Mouse (Mus musculus) erythroid progenitor cell, adult 5-6 weeks (primary cell): ENCODE measurements around the gene Fmnl1. TPM values are rescaled to one million over a fixed set of nuclear protein-coding genes. Genes with fewer than 3 reads are reported as not detected.
"Not testable (repeated sequence)": the region's sequence is repeated elsewhere in the genome, so short reads cannot be mapped to it uniquely, and the experiment has no call there.

ENCODE experiments used
- ATAC-seq: replicated peaks from 2 replicates; pipeline ENCODE4 v1.8.0; 2016; ENCODE audit warnings: moderate number of reproducible peaks, mild to moderate bottlenecking, moderate TSS enrichment, inconsistent platforms; ENCODE audit not compliant: poor library complexity, low FRiP score, severe bottlenecking
- total RNA-seq, 2 experiments: library from RNA; stranded (forward) in 1 of 2; stranded (reverse) in 1 of 2; fragments of 150-400 nt in 1 of 2; fragments of 186-747, 209-891 nt in 1 of 2; gene quantifications; 2 replicates each; pipeline versions ENCODE4 v1.2.3 to v1.2.4; 2015 to 2017; ENCODE audit warnings: low replicate concordance in 2 of 2

The Fmnl1 gene
- total RNA-seq, 2 experiments from 2014 or later, result 9.2 to 49.9 TPM

DNA sequence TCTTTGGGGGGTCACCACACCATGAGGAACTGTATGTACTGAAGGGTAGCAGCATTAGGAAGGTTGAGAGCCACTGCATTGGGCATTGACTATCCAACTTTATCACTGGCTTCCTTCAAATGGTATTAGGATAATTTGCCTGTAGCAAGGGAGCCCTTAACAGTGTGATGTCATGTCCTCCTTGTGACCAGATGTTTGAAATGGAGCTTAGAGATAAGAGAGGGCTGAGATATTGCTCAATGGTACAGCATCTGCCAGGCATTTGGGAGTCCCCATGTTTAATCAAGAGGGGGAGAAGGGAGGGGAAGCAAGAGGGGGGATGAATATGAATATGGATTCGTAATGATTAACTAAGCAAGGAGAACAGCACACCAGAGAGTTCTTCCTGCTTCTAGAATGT lies 44.4 kb downstream of the Fmnl1 start:
- ATAC-seq, result no peak

DNA sequence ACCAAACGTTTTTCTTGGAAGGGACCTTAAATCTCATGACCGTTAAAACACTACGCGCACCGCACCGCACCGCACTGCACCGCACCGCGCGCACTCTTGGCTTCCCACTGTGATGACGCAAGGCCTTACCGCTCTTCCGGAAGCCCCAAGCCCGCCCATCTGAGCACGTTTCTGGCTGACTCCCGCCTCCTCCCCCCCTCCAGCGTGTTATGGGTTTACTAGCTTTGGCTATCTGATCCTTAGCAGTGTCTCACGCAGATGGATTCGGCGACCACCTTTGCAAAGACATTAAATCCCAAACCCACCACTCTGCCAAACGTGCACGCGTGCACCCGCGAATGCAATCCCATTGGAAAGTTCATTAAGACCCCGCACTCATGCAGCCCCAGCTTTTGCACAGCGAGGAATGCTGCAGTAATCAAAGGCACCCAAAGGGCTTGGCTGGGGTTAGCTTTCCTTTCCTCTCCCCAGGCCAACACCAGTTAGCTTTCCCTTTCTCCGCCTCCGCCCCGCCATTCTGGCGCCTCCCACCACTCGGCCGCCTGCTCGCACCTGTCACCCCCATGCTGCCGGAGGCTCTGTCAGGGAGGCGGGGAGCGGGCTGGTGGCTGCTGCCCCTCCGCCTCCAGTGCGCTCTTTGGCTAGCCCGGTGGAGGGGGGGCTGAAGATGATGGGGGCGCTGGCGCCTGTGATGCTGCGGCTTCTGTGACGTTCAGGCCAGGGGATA lies 47.0 kb downstream of the Fmnl1 start, which contains the start of gene Spata32:
Gene Spata32 (minus strand): TSS at position 643 of the 727 bp plus-strand sequence.
- 0 out of 2 replicates have a peak, but pooled peaks have one; percentile 15 for ATAC-seq

DNA sequence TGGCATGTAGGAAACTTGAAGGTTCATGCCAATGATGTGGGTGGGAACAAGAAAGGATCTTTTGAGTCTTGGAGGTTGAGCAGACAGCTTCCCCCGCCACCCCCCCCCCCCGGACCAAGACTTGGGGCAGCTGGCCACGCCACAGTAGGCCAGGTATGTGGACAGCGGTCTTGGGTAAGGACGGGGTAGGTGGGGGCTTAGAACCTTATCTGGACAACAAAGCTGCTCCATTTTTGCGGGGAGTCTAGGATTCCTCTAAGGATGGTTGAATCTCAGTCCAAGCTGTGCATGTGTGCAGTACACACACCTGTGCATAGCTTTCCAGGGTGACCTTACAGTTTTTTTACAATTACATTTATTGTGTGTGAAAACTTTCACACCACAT lies 47.6 kb downstream of the Fmnl1 start:
- no peak for ATAC-seq

DNA sequence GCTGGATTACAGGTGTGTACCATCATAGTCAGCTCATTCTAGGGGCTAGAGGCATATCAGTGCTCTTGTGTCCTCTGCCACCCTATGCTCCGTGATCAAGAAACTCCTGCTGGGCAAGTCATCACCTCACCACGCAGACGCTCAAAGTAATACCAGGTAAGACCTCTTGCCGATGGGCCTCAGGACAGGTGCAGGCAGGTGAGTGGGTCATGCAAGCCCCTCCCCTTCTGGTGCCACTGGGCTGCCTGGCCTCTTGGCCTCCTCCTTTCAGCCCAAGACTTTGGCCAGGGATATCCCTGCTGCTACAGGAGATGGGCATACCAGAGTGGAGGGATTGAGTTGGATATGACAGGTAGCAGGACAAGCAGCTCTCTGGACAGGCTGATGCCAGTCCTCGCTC lies 48.4 kb downstream of the Fmnl1 start:
- ATAC-seq, result no peak

DNA sequence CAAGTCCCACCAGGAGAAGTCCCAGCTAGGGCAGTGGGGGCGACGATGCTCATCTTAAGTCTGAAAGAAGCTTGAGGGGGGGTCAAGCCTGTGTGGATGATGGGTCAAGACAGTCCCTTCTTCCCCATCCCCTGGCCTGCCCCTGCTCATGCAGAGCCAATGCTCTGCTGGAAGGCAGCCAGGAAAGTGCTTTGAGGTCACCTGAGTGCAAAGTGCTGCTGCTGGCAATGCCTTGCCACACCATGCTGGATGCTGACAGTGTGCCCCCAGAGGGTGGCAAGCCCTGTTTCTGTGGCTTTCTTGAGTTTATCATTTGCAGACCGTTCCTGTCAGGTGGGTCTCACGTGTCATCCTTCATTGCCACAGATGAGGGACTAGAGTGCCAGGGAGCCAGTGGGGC lies 49.1 kb downstream of the Fmnl1 start:
- ATAC-seq, result no peak

DNA sequence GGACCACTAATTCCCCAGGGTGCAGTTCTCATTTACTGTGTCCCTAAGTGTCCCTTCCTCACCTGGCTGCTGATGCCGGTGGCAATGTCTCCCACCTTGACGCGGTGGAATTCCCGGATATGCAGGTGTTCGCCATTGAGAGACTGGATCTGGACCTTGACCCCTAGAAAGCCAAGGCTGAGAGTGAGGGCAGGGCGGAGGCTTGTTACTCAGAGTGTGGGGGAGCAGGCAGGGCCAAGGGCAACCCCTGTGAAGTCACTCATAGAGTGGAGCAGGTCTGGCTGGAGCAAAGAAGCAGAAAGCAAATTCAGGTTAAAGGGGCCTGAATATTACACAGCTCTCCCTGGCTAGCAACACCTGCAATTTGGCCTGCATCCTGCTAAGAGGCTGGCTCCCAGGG lies 50.5 kb downstream of the Fmnl1 start:
- no peak for ATAC-seq

DNA sequence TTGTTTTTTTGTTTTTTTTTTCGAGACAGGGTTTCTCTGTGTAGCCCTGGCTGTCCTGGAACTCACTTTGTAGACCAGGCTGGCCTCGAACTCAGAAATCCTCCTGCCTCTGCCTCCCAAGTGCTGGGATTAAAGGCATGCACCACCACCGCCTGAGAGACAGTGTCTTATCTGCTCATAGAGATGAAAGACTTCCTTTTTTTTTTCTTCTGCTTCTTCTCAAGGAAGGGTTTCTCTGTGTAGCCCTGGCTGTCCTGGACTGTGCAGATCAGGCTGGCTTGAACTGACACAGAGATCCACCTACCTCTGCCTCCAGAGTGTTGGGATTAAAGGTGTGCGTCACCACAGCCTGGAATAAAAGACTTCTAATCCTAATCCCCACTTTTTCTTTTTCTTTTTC lies 51.8 kb downstream of the Fmnl1 start:
- ATAC-seq, result not testable (repeated sequence)

GRCm38 (mm10) chr11:103223444-103223843 lies 52.5 kb downstream of the Fmnl1 start:
- no peak for ATAC-seq

DNA sequence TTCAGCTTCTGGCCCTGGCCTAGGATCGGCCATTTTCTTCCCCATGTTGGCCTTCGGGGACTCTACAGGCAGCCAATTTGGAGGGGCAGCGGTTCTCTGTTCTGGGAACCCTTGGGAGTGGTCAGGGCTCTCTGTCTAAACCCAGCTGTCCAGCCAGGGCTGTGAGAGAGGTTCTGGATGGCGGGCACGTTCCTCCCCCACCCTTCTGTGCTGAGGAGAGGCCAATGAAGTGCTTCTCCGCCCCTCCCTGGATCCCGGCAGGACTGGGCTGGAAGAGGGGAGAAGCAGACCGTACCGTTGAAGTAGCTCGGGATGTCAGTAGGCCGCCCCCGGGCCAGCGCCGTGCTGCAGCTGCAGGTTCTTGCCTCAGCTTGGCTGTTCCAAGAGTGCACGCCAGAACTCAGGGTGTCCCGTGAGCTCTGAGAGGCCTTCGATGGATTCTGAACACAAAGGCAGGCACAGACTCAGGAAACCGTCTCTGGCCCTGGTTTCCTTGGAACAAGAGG lies 53.1 kb downstream of the Fmnl1 start:
- ATAC-seq, result no peak

DNA sequence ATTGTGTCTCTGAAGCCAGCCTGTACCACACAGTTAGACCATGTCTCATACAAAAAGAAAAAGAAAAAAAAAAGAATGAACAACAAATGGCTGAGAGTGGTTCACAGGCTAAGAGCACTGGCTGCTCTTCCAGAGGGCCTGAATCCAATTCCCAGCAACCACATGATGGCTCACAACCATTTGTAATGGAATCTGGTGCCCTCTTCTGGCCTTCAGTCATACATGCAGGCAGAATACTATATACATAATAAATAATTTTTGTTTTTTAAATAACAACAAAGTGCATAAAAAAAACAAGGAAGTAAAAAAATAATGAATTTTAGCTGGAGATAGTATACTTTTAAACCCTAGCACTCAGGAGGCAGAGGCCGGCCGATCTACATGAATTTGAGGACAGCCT lies 58.7 kb downstream of the Fmnl1 start:
- ATAC-seq, result no peak

DNA sequence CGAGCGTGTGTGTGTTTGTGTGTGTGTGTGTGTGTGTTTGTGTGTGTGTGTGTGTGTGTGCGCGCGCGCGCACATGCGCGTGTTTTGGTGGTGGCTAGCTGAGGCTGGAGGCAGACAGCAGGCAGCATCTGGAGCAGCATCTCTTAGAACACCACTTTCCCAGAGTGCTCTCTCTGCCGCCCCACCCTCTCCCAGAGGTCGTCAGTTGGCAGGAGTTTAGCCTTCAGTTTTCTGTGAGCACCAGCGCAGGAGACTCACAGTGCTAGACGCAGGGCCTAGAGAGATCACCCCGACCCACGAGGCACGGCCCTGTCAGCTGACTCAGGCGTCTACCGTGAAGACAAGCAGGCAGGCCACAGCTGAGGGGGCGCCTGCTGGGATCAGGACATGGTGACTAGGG lies 59.7 kb downstream of the Fmnl1 start:
- no peak for ATAC-seq

DNA sequence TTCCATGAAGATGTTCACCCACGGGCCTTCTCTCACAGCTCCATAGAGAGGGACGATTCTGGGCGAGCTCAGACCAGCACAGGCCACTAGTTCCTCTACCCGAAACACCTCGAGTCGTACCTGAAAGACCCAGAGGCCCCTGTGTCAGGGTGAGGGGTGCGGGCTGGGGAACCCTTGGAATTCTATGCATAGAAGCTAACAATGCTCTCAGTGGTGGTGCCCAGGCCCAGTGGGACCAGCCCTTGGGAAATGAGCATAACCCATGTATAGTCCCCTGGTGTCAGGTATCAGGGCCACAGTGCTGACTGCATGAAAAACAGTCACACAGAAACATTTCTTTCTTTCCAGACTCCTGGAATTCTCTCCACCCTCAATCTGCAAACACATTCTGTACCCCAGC lies 60.5 kb downstream of the Fmnl1 start:
- no peak for ATAC-seq

GRCm38 (mm10) chr11:103232966-103233365 lies 62.1 kb downstream of the Fmnl1 start:
- no peak for ATAC-seq

GRCm38 (mm10) chr11:103234447-103234846 lies 63.5 kb downstream of the Fmnl1 start:
- ATAC-seq, result no peak

DNA sequence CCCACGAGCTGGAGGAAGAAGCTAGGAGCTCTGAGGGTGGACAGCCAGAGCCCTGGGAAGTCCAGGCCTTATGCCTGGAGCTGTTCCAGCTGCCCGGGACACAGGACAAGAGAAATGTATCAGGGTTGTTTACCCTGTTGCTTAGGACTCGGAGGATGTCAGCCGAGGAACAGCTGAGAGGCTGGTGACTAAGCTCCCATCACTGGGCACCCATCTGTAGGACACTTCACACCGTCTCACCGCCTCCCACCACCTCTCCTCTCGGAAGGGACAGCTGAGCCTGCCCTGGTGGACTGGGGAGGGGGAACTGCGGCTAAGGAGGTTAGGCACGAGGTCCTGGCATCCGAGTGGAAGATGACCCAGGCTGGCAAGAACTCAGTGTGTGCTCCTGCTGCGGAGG lies 64.8 kb downstream of the Fmnl1 start:
- ATAC-seq, result no peak

- ATAC-seq, result no peak
Measured at GRCm38 (mm10) chr11:103236431-103236830, 65.5 kb downstream of the Fmnl1 start.

DNA sequence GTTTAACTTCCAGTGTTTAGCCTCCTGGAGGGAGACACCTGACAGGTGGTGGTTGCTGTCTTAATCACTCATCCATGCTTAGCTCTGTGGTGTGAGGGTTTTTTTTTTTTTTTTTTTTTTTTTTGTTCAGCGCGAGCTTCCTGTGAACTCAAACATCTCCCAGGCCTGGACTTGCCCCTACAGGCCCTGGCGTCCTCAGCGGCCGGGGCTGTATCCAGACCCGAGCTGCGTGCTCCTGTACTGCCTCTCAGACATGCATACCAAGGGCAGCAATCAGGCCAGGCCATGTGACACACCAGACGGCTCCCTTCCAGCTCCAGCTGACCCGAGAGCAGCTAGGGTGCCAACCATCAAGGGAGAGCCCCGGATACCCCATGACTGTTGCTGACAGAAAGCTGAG lies 66.0 kb downstream of the Fmnl1 start:
- no peak for ATAC-seq

GRCm38 (mm10) chr11:103237757-103238156 lies 66.8 kb downstream of the Fmnl1 start:
- no peak for ATAC-seq

DNA sequence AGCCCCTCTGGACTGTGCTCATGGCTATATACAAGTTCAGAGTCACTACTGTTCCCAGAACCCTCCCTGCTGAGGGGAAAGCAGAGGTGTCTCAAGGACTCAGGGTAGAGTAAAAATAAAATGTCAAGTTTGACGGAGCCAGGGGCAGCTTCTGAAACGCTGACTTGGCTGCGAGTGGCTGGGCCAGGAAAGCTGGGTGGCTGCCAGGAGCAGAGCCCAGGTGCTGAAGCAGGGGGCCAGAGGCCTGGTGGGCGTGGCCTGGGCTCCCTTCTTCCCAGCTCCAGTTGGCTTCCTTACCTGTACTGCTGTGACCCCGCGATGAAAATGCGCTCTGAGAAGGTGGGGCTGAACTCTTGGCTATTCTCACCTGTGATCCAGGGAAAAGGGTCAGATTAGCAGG lies 69.8 kb downstream of the Fmnl1 start:
- no peak for ATAC-seq

GRCm38 (mm10) chr11:103244856-103245255 lies 73.9 kb downstream of the Fmnl1 start:
- ATAC-seq, result no peak

DNA sequence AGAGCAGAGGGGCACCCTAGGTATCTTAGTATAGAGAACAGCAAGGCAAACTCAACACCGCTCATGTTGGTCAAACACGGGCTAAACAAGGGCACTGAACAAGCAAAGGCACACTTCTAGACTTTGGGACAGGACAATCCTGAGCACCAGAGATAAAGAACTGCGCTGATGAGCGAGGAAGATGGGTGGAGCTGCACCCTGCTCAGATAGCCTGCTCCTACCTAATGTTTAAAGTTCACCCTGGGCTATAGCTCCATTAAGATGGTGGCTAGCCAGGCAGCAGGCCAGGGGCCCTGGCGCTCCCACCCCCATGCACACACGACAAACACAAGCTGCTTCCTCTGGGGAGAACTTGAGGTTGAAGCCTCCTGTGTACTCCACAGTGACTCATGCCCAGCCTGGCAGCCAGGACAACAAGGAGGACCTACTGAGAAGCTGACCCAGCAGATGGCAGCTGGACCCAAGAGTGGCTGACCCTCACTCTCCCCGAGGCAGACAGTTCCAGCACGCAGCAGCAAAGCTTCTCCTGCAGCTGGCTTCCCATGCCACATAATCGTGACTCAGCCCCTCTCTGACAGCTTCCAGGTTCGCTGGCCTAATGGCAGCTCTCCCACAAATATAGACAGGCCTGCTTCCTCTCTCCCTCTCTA lies 75.3 kb downstream of the Fmnl1 start:
- ATAC-seq, result no peak
